Mouse (Mus musculus) neural tube, embryonic 12.5 days (tissue): ENCODE results near the gene Ncln. TPM values are rescaled to one million over a fixed set of nuclear protein-coding genes. Genes with fewer than 3 reads are reported as not detected.

Source experiments
- ATAC-seq: fragments of 200-750 bp; cut with Nextera tagmentation; 2 replicates; pipeline ENCODE4 v1.8.0; 2017; ENCODE audit warnings: low read depth, mild to moderate bottlenecking, moderate TSS enrichment, moderate library complexity; ENCODE audit not compliant: low FRiP score
- H3K27ac ChIP-seq: fragments of 300-500 bp; sonication (generic); 2 replicates; pipeline ENCODE4 v1.5.1; 2016
- H3K27me3 ChIP-seq: fragments of 300-500 bp; sonication (generic); replicated peaks from 2 replicates; pipeline ENCODE4 v1.6.1; 2016; ENCODE audit warnings: mild to moderate bottlenecking
- H3K36me3 ChIP-seq: fragments of 300-500 bp; sonication (generic); 2 replicates; pipeline ENCODE4 v1.6.1; 2016; ENCODE audit warnings: mild to moderate bottlenecking
- H3K4me1 ChIP-seq: fragments of 300-500 bp; sonication (generic); 2 replicates; pipeline ENCODE4 v1.6.1; 2016
- H3K4me2 ChIP-seq: fragments of 300-500 bp; sonication (generic); replicated peaks from 2 replicates; pipeline ENCODE4 v1.6.1; 2016; ENCODE audit warnings: mild to moderate bottlenecking
- H3K4me3 ChIP-seq: fragments of 300-500 bp; sonication (generic); 2 replicates; pipeline ENCODE4 v1.5.1; 2016
- H3K9ac ChIP-seq: fragments of 300-500 bp; sonication (generic); 2 replicates; pipeline ENCODE4 v1.6.1; 2016; ENCODE audit warnings: mild to moderate bottlenecking
- H3K9me3 ChIP-seq: fragments of 300-500 bp; sonication (generic); 2 replicates; pipeline ENCODE4 v1.6.1; 2016; ENCODE audit warnings: mild to moderate bottlenecking
- WGBS: fragments of 180-500 bp; shearing (Covaris S2); methylation state at CpG from one replicate; pipeline ENCODE4 v1.1.7; 2016; 5-methylcytosine and 5-hydroxymethylcytosine counted together
- polyA plus RNA-seq: library from polyadenylated mRNA; unstranded; fragments of >200 nt; fragmentation: Nextera tagmentation; extraction: Ambion mirVana; gene quantifications from 2 replicates; pipeline ENCODE4 v1.2.1, GENCODE M21; 2016

Gene Ncln
- polyA plus RNA-seq, 1 experiment from 2014 or later = 78.4 TPM

DNA sequence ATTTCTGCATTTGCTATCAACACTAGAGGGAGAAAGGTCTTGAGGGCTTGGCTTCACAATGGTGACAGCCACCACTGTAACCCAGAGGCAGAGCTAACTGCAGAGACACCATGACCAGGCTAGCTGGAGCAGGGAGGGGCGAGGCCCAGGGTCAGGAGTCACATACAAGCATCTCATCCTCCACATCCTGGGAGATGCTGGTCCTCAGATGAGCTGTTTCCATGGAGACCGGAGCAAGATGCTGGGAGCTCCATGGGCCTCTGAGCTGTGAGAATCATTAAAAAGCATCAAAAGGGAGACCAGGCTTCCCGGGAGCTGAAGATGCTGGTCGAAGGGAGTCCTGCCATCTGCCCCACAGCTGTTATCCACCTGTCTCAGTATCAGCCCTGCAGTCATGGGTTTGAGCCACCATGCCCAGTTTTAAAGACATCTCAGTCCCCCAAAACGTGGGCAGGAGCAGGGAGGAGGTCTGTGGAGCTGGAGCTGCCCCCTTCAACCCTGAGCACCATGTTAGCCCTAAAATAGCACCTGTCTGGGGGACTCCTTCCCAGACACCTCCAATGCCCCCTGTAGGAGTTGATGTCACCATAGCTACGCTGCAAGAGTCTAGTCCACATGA, 11.6 kb downstream of the Ncln start:
- WGBS = 51% methylated on average over 6 of the region's 6 CpGs
- no peak overlapping the region for H3K9ac ChIP-seq
- ATAC-seq = no peak
- no peaks in the 10 kb centered on the region for H3K9me3 ChIP-seq
- peaks cover 35% of the 10 kb centered on the region for H3K36me3 ChIP-seq
- no peak overlapping the region for H3K27ac ChIP-seq
- peaks cover 13% of the 10 kb centered on the region for H3K27me3 ChIP-seq
- no peak overlapping the region for H3K4me2 ChIP-seq
- H3K4me3 ChIP-seq = no peak overlapping the region
- H3K4me1 ChIP-seq = peaks cover 34% of the 10 kb centered on the region

DNA sequence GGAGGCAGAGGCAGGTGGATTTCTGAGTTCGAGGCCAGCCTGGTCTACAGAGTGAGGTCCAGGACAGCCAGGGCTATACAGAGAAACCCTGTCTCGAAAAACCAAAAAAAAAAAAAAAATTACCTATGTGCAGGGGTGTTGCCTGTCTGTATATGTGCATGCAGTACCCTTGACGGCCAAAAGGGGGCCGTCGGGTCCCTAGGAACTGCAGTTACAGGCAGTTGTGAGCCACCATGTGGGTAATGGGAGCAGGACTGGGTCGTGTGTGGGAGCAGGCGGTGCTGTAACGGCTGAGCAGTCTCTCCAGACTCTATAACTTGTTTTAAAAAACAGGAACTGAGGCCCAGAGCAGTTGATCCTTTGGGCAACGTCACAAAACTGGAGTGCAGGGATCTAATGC, 12.2 kb downstream of the Ncln start:
- H3K4me3 ChIP-seq = no peak overlapping the region
- peaks cover 34% of the 10 kb centered on the region for H3K4me1 ChIP-seq
- H3K4me2 ChIP-seq = no peak overlapping the region
- peaks cover 29% of the 10 kb centered on the region for H3K36me3 ChIP-seq
- H3K9me3 ChIP-seq = no peaks in the 10 kb centered on the region
- no peak for ATAC-seq
- H3K27ac ChIP-seq = no peak overlapping the region
- H3K27me3 ChIP-seq = peaks cover 13% of the 10 kb centered on the region
- 21% methylated on average over 9 of the region's 9 CpGs for WGBS
- H3K9ac ChIP-seq = no peak overlapping the region

DNA sequence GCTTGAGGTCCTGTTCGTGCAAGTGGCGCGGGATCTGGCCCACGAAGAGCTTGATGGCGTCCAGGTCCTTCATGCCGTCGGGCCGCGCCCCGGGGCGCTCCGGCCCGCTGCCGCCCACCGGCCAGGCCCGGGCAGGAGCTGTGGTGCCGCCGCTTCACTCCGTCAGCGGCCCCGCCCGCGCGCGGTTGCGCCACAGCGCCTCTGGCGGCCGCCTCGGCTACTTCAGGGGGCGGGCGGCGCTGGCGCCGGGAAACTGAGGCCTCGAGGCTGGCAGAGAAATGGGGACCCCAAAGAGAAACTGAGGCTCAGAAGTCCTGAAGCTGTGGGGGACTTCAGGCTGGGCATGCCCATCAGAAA, 13.7 kb downstream of the Ncln start, which contains the start of gene Celf5:
Gene Celf5, minus strand, starts transcription at position 177 of the 357 bp plus-strand sequence.
- peak; percentile 52 for ATAC-seq
- H3K4me3 ChIP-seq = peak within 1 kb of the TSS; percentile 53
- H3K27ac ChIP-seq = no peak within 1 kb of the TSS
- peaks cover 16% of the 10 kb centered on the region for H3K27me3 ChIP-seq
- under 1% methylated on average over 36 of the region's 36 CpGs for WGBS
- peak within 1 kb of the TSS; percentile 68 for H3K4me2 ChIP-seq
- no peaks in the 10 kb centered on the region for H3K9me3 ChIP-seq
- peaks cover 41% of the 10 kb centered on the region for H3K4me1 ChIP-seq
- H3K9ac ChIP-seq = peak within 1 kb of the TSS; percentile 76
- peaks cover 14% of the 10 kb centered on the region for H3K36me3 ChIP-seq

DNA sequence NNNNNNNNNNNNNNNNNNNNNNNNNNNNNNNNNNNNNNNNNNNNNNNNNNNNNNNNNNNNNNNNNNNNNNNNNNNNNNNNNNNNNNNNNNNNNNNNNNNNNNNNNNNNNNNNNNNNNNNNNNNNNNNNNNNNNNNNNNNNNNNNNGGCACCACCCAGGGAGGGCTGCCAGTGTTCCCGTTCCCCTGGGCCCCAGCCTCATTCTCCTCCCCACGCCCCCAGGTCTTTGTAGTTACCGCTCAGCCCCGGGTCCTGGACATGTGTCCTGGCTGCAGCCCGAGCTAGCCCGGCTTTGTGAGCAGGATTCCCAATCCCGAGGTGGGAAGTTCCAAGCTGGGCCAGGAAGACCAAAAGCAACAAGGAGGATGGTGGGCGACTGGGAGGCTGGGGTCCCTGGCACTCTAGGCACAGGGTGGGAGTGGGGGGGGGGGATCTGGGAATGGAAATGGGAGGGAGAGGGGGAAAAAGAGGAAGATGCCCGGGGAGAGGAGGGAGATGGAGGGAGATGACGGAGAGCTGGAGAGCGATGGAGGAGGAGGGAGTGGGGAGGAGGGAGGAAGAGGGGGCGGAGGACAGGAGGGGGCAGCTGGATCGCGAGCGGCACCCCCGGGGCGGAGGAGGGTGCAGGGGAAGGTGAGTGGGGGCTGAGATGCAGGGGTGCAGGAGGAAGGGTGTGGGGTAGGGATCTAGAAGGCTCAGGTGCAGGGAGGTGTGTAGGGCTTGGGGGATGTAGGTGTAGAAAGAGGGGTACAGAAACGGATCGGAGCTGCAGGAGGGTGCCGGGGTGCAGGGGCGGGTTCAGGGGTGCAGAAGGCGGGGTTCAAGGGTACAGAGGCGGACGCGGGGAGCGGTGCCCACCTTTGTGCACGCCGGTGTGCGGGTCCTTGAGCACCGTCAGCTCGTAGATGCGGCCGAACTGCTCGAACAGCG, 14.3 kb downstream of the Ncln start:
- ATAC-seq = peak; percentile 11
- 3% methylated on average over 35 of the region's 35 CpGs for WGBS
- peak overlapping the region; percentile 53 for H3K4me3 ChIP-seq
- H3K9ac ChIP-seq = peak overlapping the region; percentile 76
- H3K4me1 ChIP-seq = peaks cover 41% of the 10 kb centered on the region
- H3K27ac ChIP-seq = no peak overlapping the region
- peaks cover 21% of the 10 kb centered on the region for H3K27me3 ChIP-seq
- H3K36me3 ChIP-seq = peaks cover 8% of the 10 kb centered on the region
- H3K9me3 ChIP-seq = no peaks in the 10 kb centered on the region
- H3K4me2 ChIP-seq = peak overlapping the region; percentile 68

DNA sequence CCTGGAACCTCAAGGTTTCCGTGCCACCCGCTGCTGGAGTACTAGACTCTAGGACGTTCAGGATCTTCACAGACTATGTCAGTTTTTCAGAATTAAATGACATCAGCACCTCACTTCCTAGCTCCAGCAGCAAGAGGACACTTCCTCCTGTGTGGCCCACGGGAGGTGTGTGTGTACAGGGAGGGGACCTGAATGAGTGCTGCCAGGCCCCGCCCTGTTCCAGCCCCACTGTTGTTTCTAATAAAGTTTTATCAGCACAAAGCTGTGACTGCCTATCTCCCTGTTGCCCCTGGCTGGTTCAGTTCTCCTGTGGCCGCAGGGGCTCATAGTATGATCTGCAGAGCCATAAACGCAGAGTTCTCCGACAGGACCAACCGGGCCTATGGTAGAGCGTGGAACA, 21.7 kb downstream of the Ncln start:
- no peak overlapping the region for H3K9ac ChIP-seq
- H3K36me3 ChIP-seq = 0 out of 2 replicates have a peak, but pooled peaks cover under 1% of the 10 kb centered on the region
- 86% methylated on average over 10 of the region's 10 CpGs for WGBS
- no peaks in the 10 kb centered on the region for H3K9me3 ChIP-seq
- no peak overlapping the region for H3K4me2 ChIP-seq
- peaks cover 52% of the 10 kb centered on the region for H3K27me3 ChIP-seq
- H3K4me1 ChIP-seq = peaks cover 32% of the 10 kb centered on the region
- no peak for ATAC-seq
- H3K27ac ChIP-seq = no peak overlapping the region
- H3K4me3 ChIP-seq = no peak overlapping the region

DNA sequence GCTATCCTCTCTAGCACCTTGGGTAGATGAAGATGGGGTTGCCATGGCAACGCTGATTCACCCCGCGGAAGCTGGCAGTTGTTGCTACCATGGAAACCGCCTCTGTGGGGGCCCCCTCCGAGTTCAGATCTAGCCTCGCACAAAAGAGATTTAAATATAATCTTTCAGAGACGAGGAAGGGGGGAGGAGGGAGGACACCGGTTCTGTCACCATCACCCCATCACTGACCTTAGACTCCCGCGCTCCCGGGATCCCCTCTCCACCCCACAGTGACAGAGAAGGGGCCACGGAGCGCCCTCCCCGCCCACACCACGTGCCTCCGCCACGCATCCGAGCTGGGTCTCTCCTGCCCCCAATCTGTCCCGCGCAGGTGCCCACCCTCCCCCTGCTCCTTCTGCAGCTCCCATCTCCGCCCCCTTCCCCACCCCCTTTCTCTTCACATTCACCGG, 23.2 kb downstream of the Ncln start:
- peak overlapping the region; percentile 77 for H3K4me2 ChIP-seq
- no peak overlapping the region for H3K27ac ChIP-seq
- H3K4me3 ChIP-seq = peak overlapping the region; percentile 36
- H3K9ac ChIP-seq = peak overlapping the region; percentile 58
- H3K27me3 ChIP-seq = peaks cover 52% of the 10 kb centered on the region
- no peaks in the 10 kb centered on the region for H3K9me3 ChIP-seq
- peak; percentile 80 for ATAC-seq
- peaks cover 5% of the 10 kb centered on the region; the same call in 1 of the 2 replicates for H3K36me3 ChIP-seq
- WGBS = 1% methylated on average over 22 of the region's 22 CpGs
- H3K4me1 ChIP-seq = peaks cover 28% of the 10 kb centered on the region

DNA sequence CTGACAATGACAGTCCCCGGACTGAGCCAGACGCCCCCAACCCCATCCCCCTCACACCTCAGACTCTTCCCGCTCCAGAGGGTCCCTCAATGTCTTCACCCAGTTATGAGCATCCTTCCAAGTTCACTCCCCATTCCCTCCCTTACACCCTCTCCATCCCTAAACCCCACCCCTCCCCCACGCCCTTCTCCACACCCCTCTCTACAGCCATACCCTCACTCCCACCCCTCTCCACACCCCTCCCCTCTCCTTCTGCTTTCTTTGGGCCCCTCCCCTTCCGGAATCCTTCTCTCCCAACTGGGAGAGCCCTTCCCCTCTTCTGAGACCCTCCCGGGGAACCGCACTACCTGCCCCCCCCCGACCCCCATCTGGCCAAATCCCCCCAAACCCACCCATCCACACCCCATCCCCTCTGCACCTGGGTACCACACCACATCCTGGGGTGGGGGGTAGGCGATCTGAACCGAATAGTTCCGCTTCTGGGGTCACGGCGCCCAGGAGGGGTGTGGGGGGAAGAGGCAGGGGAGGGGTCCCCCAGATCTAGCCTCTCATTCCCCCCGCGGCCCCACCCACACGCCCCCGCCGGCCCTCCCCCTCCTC, 23.7 kb downstream of the Ncln start:
- Histone ChIP-seq H3K4me1 (peaks cover 25% of the 10 kb centered on the region), H3K36me3 (peaks cover 10% of the 10 kb centered on the region; the same call in 1 of the 2 replicates), H3K9ac (peak overlapping the region; percentile 58), H3K9me3 (no peaks in the 10 kb centered on the region), H3K27ac (peak overlapping the region; percentile 23; the same call in 1 of the 2 replicates), H3K4me2 (peak overlapping the region; percentile 77), H3K4me3 (peak overlapping the region; percentile 36), H3K27me3 (peaks cover 54% of the 10 kb centered on the region)
- WGBS = 6% methylated on average over 14 of the region's 18 CpGs
- peak; percentile 51 for ATAC-seq

DNA sequence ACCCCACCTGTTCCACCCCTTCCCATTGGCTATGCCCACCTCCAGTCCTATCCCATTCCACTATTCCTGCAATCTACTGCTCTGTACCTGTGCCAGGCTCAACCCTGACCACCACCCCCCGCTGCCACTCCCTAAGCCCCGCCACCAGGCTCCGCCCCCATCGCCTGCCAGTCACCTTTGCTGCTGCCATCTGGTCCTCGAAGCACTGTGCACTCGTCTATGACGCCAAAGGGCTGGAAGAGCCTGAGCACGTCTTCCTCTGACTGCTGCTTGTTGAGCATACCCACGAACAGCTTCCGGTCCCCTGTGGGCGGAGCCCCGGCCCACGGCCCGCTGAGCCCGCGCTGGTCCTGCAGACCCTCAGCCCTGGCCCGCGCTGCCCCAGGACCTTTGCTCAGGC, 25.7 kb downstream of the Ncln start:
- ATAC-seq = no peak
- Histone ChIP-seq H3K9ac (no peak overlapping the region), H3K27ac (no peak overlapping the region), H3K4me2 (0 out of 2 replicates have a peak overlapping the region, but pooled peaks have one; percentile 22), H3K27me3 (peaks cover 56% of the 10 kb centered on the region), H3K4me1 (peaks cover 25% of the 10 kb centered on the region), H3K9me3 (no peaks in the 10 kb centered on the region), H3K4me3 (no peak overlapping the region), H3K36me3 (peaks cover 17% of the 10 kb centered on the region; the same call in 1 of the 2 replicates)
- 53% methylated on average over 18 of the region's 18 CpGs for WGBS

DNA sequence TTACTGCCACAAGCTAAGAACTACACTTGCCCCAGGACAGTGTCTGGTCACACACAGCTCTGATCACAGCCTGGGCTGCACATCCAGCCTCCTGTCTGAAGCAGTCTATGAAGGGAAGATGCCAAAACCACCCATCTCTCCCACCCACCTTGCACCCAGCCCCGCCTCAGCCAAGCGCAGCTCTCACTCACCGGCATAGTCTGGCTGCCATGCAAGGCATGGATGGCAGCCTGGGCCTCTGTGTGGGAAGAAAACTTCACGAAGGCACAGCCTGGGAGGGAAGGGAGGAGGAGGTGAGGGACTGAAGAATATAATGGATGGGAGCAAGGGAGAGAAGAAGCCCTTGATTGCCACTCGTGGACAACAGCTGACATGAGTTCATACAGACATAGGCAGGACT, 26.9 kb downstream of the Ncln start:
- ATAC-seq = no peak
- Histone ChIP-seq H3K27ac (no peak overlapping the region), H3K27me3 (peaks cover 58% of the 10 kb centered on the region), H3K4me3 (no peak overlapping the region), H3K36me3 (peaks cover 17% of the 10 kb centered on the region; the same call in 1 of the 2 replicates), H3K9ac (no peak overlapping the region), H3K4me1 (peaks cover 37% of the 10 kb centered on the region), H3K4me2 (no peak overlapping the region), H3K9me3 (no peaks in the 10 kb centered on the region)
- 93% methylated on average over 5 of the region's 5 CpGs for whole genome bisulfite sequencing

DNA sequence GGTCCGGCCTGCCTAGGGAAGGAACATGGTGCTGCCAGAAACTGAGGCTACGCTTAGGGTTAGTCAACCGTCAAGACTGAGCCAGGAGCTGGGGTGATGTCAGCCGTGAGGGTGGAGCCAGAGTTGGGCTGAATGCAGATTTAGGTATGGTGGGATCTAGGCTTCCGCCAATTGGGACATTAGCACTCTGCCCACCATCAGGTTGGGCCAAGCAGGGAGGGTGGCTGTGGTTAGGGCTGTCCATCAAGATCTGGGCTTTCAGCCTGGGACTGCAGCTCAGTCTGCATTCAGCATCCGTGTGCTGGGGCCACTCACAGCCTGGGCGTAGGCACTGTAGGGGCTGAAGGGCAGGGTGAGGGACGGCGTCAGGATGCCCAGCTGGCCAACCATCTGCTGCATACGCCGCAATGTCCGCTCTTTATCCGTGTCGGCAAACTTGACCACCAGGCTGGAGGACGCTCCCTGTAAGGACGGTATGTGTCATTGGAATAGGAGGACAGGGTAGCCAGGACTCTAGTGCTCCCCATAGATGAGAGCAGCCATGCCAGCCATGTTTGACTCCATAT, 28.4 kb downstream of the Ncln start:
- H3K4me3 ChIP-seq = no peak overlapping the region
- no peak for ATAC-seq
- H3K27me3 ChIP-seq = peaks cover 63% of the 10 kb centered on the region
- no peak overlapping the region for H3K4me2 ChIP-seq
- no peak overlapping the region for H3K27ac ChIP-seq
- WGBS = 89% methylated on average over 16 of the region's 16 CpGs
- peaks cover 17% of the 10 kb centered on the region; the same call in 1 of the 2 replicates for H3K36me3 ChIP-seq
- peaks cover 28% of the 10 kb centered on the region for H3K4me1 ChIP-seq
- no peak overlapping the region for H3K9ac ChIP-seq
- H3K9me3 ChIP-seq = no peaks in the 10 kb centered on the region

DNA sequence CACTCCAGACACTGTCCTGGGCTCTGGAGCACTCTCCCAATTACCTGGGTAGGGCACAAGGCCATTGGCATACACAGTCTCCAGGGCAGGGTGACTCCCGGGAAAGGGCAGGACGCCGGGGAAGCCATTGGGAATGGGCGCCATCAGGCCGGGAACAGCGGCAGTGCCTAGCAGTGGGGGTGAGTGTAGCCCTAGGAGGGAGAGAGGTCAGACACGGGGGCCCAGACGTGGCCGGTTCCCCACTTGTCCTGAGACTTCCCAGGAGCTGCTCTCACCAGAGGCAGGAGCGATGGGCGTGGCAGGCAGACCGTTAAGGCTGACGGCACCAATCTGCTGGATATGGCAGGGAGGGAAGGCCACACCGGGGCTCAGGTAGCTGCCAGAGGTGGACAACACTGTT, 29.3 kb downstream of the Ncln start:
- H3K27ac ChIP-seq = no peak overlapping the region
- peaks cover 69% of the 10 kb centered on the region for H3K27me3 ChIP-seq
- no peak for ATAC-seq
- no peak overlapping the region for H3K4me3 ChIP-seq
- H3K36me3 ChIP-seq = peaks cover 17% of the 10 kb centered on the region; the same call in 1 of the 2 replicates
- H3K9ac ChIP-seq = no peak overlapping the region
- WGBS = 62% methylated on average over 14 of the region's 14 CpGs
- H3K4me1 ChIP-seq = peaks cover 20% of the 10 kb centered on the region
- H3K9me3 ChIP-seq = no peaks in the 10 kb centered on the region
- H3K4me2 ChIP-seq = no peak overlapping the region
